Mouse (Mus musculus): Measurements from ENCODE around the gene Parp6.

Parp6 gene

DNA sequence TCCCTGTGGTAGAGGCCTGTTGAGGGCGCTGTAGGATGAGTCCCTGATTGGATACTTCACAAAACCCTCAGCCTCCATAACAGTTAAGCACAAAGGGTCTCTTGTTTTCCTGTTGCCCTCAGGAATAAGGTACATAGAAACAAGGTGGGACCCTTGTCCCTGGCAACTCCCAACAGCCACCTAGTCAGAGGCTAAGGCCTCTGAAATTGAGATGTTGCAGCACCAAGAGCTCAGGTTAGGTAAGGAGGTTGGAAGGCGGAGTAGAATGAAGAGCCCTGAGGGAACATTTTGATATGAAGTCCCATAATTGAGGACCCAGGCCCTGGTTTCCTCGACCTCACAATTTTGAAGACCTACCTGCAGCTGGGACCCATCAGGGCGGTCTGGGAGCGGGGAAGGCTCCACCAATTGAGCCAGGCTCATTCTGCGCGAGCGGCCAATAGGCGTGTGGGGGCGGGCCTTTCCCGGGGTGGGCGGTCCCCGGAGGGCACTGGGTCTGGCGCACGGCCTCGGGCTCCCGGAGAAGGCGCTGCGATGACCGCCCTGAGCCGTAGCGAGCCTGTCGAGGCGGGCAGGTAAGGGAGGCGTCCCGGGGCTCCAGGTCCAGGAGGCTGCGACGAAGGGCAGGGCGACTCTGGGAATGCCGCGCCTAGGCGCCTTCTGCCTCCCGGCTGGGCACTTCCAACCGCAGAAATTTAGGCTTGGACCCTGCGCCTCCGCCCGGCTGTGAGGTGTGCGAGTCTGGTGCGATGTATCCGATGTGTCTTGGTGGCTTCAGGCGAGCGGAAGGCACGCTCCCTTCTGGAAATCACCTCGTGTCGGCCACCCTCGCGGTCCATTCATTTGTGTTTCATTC is 62.8 kb downstream of the Parp6 start, which contains the start of gene Gramd2:
Gramd2 (plus strand) TSS at position 467 of the 856 bp plus-strand sequence.
- DNase-seq (ENCODE audit: low read depth) = no peak

DNA sequence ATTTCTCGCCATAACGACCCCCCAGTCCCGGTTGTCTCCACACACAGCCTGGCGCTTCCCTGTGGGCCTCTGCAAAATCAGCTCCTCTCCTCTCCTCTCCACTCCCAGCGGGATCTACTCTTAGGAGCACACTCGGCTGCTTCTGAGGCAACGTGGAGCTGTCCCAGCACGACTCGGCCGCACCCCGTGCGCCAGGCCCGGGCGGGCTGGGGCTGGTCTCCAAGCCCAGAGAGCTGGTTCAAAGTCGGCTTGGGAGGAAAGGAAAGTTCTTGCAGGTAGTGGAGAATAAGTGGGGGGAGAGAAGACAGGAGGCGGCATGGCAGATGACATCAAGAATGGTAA is 63.4 kb downstream of the Parp6 start:
- no peak for DNase-seq (ENCODE audit: low read depth)

DNA sequence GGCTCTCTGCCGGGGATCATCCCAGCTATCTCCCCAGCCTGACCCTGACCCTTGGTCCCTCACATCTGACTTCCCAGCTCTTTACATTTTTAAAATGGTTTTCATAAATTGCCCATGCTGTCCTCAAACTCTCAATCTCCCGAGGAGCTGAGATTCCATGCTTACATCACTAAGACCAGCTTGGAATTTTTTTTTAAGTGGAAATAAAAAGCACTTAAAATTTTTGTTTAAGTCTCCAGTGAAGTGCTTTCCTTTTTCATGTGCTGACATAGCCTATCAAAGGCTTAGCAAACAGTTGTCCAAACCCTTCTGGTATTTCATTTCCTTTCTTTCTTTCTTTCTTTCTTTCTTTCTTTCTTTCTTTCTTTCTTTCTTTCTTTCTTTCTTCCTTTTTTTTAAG is 66.9 kb downstream of the Parp6 start:
- DNase-seq (ENCODE audit: low read depth) = no peak

DNA sequence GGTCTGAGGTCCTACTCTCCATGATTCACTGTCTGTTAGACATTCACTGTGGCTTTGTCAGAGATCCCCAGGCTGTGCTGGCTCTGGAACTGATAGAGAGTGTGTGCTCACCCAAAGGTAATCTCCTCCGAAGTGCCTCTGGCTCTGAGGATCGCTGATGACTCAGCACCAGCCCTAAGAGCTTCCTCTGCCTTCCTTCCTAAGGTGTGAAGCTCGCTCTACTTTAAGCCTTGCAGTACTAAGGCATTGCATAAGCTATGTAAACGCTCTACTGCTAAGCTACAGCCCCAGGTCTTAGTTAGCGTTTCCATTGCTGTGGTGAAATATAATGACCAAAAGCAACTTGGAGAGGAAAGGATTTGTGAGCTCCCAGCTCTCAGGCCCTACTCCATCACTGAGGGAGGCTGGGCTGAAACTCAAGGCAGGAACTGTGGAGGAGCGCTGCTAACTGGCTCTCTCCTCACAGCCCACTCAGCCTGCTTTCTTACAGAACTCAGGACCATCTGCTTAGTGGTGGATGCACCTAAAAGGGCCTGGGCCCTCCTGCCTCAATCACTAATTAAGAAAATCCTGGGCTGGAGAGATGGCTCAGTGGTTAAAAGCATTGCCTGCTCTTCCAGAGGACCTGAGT is 70.4 kb downstream of the Parp6 start:
- DNase-seq (ENCODE audit: low read depth) = peak; percentile 73

DNA sequence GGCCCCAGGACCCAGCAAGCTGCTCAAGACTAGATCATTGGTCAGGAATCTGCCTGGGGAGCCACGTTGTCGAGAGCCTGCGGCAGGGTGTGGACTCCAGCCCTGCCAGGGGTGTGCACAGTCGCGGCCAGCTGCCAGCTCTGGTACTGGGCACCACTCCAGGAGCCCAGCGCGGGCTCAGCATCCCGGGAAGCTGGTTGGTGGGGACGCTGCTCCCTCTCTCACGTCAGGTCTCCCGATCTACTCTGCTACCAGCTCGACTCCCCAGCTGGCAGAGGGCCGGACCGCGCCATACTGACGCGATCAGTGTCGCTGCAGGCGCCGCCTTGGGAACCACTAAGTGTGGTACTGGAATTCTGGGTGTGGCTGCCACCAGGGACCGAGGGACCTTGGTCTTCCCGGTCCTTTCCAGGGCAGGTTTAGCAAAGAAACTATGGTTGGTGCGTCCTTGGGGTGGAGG is 74.6 kb downstream of the Parp6 start:
- peak; percentile 98 for DNase-seq (ENCODE audit: low read depth)

DNA sequence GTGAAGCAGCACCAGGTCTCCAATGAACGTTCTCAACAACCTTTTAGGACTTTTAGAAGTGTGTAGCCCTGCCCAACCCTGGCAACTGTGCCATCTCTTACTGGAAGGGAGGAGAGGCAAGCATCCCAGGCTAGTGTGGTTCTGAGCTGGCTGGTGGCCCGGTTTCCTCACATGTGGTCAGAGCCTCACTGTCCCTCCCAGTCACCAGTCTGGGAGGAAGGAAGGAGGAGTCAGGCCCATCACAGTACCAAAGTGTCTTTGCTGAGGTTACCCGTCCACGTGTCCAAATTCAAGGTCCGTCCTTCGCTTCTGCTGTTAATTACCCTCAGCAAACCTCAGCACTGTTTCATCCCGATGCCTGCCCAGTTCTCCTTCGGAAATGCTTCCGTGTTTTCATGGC is 75.1 kb downstream of the Parp6 start:
- peak; percentile 90 for DNase-seq (ENCODE audit: low read depth)

DNA sequence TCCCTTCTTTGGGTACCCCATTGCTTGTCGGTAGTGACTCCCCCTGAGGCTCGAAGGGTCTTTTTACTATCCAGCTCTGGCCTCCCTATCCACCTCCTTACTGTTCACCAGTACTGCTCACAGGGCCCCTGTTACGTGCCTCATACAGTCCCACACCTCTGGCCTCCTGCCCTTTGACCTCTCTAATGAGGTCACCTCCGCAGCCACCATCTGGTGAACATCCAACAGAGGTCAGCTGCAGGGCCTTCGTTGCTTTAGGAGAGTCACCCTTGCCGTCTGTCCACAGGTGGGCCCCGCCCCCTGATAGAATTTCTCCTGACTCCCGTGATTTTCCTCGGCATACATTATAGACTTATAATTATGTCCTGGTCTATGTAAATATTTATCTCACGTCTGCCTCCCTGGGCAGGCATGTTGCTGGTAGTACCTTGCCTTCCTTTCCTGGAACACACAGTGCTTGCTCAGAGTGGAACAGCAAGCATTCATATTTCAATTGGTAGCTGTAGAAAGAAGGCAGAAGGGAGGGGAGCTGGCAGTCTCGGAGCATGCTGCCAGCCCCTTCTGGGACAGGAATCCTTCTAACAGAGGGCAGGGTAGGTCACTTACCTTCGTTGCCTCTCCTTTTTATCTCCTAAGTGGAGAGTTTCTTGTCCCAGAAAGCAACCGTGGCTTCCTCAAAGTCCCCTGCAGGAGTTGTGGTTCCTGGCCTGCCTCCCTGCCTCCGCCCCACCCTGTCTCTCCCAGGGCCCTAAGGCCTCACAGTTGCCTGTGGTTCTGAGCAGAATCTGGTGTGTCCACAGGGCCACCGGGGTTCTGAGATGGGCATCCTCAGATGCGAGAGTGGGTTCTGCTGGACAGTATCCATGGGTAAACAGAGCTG is 77.7 kb downstream of the Parp6 start:
- peak; percentile 53 for DNase-seq (ENCODE audit: low read depth)

DNA sequence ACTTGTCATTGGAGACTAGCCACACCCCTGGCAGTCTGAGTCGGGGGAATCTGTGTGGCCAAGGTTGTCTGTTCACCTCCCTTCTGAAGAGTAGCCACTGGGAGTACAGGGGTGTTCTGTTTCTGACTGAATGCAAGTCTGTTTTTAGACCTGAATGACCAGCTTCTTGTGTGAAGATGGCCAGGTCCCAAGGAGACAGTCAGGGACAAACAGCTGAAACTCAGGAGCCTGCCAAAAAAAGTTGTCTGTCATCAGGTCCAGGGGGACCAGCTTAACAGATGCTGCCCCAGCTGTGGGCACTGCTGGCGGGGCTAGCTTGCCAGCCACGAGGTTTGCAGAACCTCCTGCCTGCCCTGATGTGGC is 78.3 kb downstream of the Parp6 start:
- no peak for DNase-seq (ENCODE audit: low read depth)

DNA sequence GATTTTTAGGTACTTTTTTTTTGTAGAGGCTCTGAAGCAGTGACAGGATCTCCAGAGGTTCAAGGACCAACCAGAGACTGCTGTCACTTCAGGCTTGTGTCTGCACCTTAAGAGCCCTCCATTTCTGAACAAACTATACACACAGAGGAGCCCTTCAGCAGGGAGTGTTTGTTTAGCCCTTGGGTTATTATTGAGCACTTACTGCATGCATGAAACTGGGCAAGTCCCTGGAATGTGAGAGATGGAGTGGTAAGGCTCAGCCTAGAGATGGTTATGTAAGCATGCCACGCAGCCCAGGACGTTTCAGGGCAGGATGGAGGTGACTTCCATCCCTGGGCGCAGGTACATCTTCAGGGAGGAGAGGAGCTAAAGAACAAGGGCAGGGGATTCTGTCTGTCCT is 79.3 kb downstream of the Parp6 start:
- DNase-seq (ENCODE audit: low read depth) = no peak
